Mouse (Mus musculus) embryonic facial prominence, embryonic 14.5 days (tissue): ENCODE measurements at regions not wholly inside any gene's neighbourhood (a gene's known extent, or its start where the extent isn't known, plus 50 kb on each side); places are given as distances from the start of the nearest gene placed in this dataset.
"Not testable (repeated sequence)": the region's sequence is repeated elsewhere in the genome, so short reads cannot be mapped to it uniquely, and the experiment has no call there.

Experiments
- ATAC-seq: fragments of 200-750 bp; cut with Nextera tagmentation; 2 replicates; pipeline ENCODE4 v1.8.0; 2017; ENCODE audit warnings: low read depth, moderate number of reproducible peaks, moderate TSS enrichment
- DNase-seq: peaks from one replicate; pipeline ENCODE4 v3.0.0-alpha.2; 2015; ENCODE audit warnings: low spot score
- H3K27ac ChIP-seq: fragments of 300-500 bp; sonication (generic); replicated peaks from 2 replicates; pipeline ENCODE4 v1.5.1; 2014; ENCODE audit warnings: low read depth, mild to moderate bottlenecking, low read length, moderate library complexity
- H3K27me3 ChIP-seq: fragments of 300-500 bp; sonication (generic); replicated peaks from 2 replicates; pipeline ENCODE4 v1.6.1; 2014; ENCODE audit warnings: low read length; ENCODE audit not compliant: control insufficient read depth, insufficient read depth
- H3K36me3 ChIP-seq: fragments of 300-500 bp; sonication (generic); 2 replicates; pipeline ENCODE4 v1.6.1; 2014; ENCODE audit warnings: low read length, mixed read lengths; ENCODE audit not compliant: control insufficient read depth, insufficient read depth
- H3K4me1 ChIP-seq: fragments of 300-500 bp; sonication (generic); 2 replicates; pipeline ENCODE4 v1.6.1; 2014; ENCODE audit warnings: antibody characterized with exemption, low read length; ENCODE audit not compliant: control insufficient read depth, insufficient read depth
- H3K4me2 ChIP-seq: fragments of 300-500 bp; sonication (generic); 2 replicates; pipeline ENCODE4 v1.6.1; 2014; ENCODE audit warnings: low read depth, mild to moderate bottlenecking, low read length, moderate library complexity, mixed read lengths
- H3K4me3 ChIP-seq: fragments of 300-500 bp; sonication (generic); 2 replicates; pipeline ENCODE4 v1.5.1; 2014; ENCODE audit warnings: low read depth, mild to moderate bottlenecking, low read length
- H3K9ac ChIP-seq: fragments of 300-500 bp; sonication (generic); 2 replicates; pipeline ENCODE4 v1.6.1; 2014; ENCODE audit warnings: low read depth, mild to moderate bottlenecking, low read length, moderate library complexity, mixed read lengths
- H3K9me3 ChIP-seq: fragments of 300-500 bp; sonication (generic); 2 replicates; pipeline ENCODE4 v1.6.1; 2016; ENCODE audit warnings: low read length; ENCODE audit not compliant: control insufficient read depth
- WGBS: fragments of 180-500 bp; shearing (Covaris S2); extraction: QIAGEN DNeasy Blood & Tissue Kit; methylation state at CpG from one replicate; pipeline ENCODE4 v1.1.7; 2014; 5-methylcytosine and 5-hydroxymethylcytosine counted together

DNA sequence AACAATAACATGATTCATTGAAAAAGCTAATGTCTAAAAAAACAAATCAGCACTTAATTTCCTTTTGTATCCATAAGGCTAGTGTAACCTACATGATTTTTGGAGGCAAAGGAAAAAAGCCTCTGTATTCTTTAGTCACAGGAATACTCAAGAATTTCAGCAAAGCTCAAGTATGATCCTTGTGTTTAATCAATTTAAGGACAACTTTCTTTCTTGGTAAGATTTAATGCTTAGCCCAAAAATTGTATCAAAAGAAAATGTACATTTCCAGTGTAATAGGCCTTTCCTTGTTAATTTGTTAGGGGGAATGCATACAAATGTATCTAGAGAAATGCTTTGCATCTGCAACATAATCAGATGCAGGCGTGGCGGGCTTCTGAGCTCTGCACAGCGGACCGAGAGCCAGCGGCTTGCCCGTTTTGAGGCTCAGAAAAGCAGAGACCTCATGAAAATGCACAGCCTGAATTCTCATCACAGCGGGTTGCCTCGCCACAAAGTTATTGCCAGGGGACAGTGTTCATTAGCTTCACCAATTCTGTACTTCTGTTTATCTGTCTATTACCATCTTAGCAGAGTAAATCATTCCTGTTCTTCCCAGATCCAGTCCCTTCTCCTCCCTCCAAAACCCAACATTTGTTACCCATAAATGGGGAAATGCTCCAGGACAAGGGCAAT lies 133.2 kb upstream of the Kiz start:
- Histone ChIP-seq H3K9me3 (no peaks in the 10 kb centered on the region), H3K4me3 (no peak overlapping the region), H3K9ac (no peak overlapping the region), H3K27ac (no peak overlapping the region), H3K36me3 (no peaks in the 10 kb centered on the region), H3K4me2 (no peak overlapping the region), H3K27me3 (no peaks in the 10 kb centered on the region), H3K4me1 (peaks cover 4% of the 10 kb centered on the region; the same call in 1 of the 2 replicates)
- ATAC-seq (no peak), DNase-seq (peak; percentile 59)
- WGBS = 22% methylated on average over 8 of the region's 8 CpGs

DNA sequence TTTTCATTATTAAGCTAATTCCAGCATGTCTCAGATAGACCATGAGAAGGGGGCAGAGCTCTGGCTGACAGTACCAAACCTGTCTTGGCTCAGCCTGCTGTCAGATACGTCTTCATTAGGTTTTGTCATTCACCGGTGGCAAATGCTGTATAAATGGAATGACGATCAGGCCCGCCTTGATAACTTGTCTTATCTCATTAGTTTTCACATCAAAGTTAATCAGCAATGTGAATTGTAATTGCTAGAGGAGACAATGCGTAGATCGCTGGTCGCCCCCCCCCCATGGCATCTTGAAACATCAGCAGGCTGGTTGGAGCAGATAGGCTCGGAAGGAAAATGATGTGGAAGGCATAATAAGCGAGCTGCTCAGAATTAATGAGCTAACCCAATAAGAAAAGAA lies 132.5 kb upstream of the Kiz start:
- no peaks in the 10 kb centered on the region for H3K27me3 ChIP-seq
- H3K9me3 ChIP-seq = no peaks in the 10 kb centered on the region
- DNase-seq (no peak), ATAC-seq (no peak)
- H3K4me3 ChIP-seq = no peak overlapping the region
- no peaks in the 10 kb centered on the region for H3K36me3 ChIP-seq
- no peak overlapping the region for H3K4me2 ChIP-seq
- H3K9ac ChIP-seq = no peak overlapping the region
- H3K27ac ChIP-seq = no peak overlapping the region
- H3K4me1 ChIP-seq = peaks cover 4% of the 10 kb centered on the region; the same call in 1 of the 2 replicates
- 58% methylated on average over 9 of the region's 9 CpGs for WGBS

DNA sequence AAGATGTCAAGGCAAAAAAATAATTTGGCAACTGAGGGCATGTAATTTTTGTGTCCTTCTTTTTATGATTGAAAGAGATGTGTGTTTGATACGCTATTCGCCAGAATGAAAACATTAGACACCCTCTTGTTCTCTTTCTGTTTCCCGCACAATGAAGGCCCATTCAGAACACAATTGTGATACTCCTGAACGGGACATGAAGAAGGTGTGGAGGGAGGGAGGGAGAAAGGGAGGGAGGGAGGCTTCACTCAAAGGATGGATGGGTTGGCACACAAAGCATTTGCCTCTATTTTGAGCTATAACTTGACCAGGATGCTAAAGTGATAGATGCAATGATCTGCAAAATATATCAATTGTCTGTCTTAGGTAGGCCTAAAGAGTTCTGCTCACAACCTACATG lies 132.0 kb upstream of the Kiz start:
- 79% methylated on average over 4 of the region's 4 CpGs for WGBS
- no peak overlapping the region for H3K27ac ChIP-seq

DNA sequence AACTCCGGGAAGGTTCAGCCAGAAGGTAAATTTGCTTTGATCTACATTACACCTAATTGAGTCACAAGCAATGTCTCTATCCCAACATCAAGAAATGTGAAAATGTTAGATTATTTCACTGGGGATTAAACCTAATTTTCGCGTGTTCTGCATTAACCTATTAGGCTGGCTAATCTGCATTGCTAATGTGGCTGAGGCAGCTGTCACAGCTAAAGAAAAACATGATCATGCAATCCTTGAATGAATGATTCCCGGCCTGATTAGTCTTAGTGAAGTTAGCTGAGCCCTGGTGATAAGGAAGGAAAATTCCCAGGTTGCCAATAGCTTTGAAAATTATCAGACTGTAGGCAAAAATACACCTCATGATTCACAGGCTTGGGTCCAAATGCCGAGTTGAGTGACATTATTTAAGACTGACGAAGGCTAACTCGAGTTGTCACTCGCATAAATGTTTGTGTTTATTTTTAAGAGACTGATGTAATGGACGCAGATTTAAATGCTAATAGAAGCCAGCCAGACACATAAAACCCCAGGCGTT lies 131.5 kb upstream of the Kiz start:
- Histone ChIP-seq H3K9me3 (no peaks in the 10 kb centered on the region), H3K27ac (no peak overlapping the region), H3K36me3 (no peaks in the 10 kb centered on the region), H3K4me1 (peaks cover 4% of the 10 kb centered on the region; the same call in 1 of the 2 replicates), H3K9ac (no peak overlapping the region), H3K4me2 (no peak overlapping the region), H3K4me3 (no peak overlapping the region), H3K27me3 (no peaks in the 10 kb centered on the region)
- ATAC-seq = no peak
- no peak for DNase-seq
- 59% methylated on average over 10 of the region's 10 CpGs for WGBS

More for the DNA sequence above, 132.0 kb upstream of the Kiz start:
- no peak overlapping the region for H3K9ac ChIP-seq
- no peaks in the 10 kb centered on the region for H3K36me3 ChIP-seq
- H3K9me3 ChIP-seq = no peaks in the 10 kb centered on the region
- no peaks in the 10 kb centered on the region for H3K27me3 ChIP-seq
- no peak overlapping the region for H3K4me3 ChIP-seq
- no peak for ATAC-seq
- no peak for DNase-seq
- H3K4me1 ChIP-seq = peaks cover 4% of the 10 kb centered on the region; the same call in 1 of the 2 replicates
- H3K4me2 ChIP-seq = no peak overlapping the region

DNA sequence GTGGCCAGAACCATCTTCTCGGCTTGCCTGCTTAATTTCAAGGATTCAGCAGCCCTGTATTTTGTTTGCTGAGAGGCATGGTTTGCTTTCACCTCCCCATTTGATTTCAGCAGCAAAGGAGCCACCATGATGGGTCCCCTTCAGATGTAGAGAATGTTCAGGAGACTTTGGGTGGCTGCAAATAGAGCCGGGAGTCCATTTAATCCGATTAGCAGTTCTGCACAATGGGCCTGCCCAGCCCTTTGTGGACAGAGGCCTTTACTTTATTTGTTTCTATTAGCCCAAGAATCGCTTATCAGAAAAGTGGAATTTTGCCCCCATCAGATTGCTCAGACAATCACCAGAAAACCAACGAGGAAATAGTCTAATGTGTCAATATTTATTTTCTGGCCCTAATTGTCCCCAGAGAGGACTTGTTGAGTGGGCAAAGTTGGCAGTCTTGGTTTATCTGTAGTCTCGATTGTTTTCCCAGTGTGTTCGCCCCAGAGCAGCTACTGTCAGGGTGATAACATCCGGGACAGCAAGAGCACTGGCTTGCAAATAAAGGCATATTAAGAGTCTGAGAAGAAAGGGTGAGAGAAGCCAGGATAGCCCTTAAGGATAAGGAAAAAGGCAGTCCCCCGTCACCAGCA lies 130.6 kb upstream of the Kiz start:
- H3K36me3 ChIP-seq = no peaks in the 10 kb centered on the region
- H3K4me3 ChIP-seq = no peak overlapping the region
- peaks cover 4% of the 10 kb centered on the region; the same call in 1 of the 2 replicates for H3K4me1 ChIP-seq
- WGBS = 54% methylated on average over 9 of the region's 9 CpGs
- H3K27ac ChIP-seq = no peak overlapping the region
- ATAC-seq (no peak), DNase-seq (no peak)
- no peak overlapping the region for H3K4me2 ChIP-seq
- H3K9ac ChIP-seq = no peak overlapping the region
- no peaks in the 10 kb centered on the region for H3K27me3 ChIP-seq
- no peaks in the 10 kb centered on the region for H3K9me3 ChIP-seq

DNA sequence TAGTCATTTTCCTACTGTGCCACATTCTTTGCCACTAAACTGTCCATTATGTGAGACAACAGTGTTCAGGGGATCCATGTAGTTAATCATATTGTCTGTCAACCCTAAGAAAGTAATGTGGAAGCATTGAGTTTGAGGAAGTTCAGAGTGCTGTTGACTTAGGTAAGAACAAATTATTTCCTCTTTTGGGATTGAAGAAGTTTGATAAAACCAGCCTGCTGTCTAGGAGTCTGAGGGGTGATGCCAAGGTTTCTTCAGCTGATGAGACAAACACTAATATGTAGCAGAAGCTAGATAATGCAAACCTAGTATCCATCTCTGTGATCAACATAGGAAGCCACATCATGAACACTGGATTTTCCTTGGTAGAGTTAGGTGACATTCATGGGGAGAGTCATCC lies 127.0 kb upstream of the Kiz start:
- H3K4me1 ChIP-seq = no peaks in the 10 kb centered on the region
- H3K36me3 ChIP-seq = no peaks in the 10 kb centered on the region
- H3K27ac ChIP-seq = no peak overlapping the region
- no peak overlapping the region for H3K4me3 ChIP-seq
- no peak overlapping the region for H3K9ac ChIP-seq
- H3K4me2 ChIP-seq = no peak overlapping the region
- no peaks in the 10 kb centered on the region for H3K27me3 ChIP-seq
- DNase-seq = no peak
- H3K9me3 ChIP-seq = no peaks in the 10 kb centered on the region
- ATAC-seq = no peak

DNA sequence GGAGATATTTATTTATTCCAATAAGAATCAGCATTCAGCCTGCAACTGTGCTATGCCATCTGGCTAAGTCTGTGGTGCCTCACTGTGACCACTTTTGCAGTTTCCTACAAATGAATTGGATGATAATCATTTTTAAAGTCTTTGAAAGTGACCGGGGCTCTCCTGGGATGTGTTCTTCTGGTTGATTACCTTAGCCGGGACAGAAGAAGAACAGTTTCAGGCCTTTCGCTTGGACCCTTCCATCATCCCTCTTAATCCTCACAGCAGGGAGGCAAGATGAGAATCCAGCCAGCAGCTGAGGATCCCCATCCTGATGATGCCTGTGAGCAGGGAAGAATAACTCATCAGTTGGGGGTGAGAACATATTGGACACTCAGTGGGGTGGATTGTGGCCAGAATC lies 124.6 kb upstream of the Kiz start:
- Histone ChIP-seq H3K27ac (no peak overlapping the region), H3K4me3 (no peak overlapping the region), H3K36me3 (no peaks in the 10 kb centered on the region), H3K4me1 (no peaks in the 10 kb centered on the region), H3K4me2 (no peak overlapping the region), H3K9ac (no peak overlapping the region), H3K27me3 (no peaks in the 10 kb centered on the region), H3K9me3 (no peaks in the 10 kb centered on the region)
- no peak for DNase-seq
- no peak for ATAC-seq
- WGBS = 72% methylated on average over 3 of the region's 3 CpGs

DNA sequence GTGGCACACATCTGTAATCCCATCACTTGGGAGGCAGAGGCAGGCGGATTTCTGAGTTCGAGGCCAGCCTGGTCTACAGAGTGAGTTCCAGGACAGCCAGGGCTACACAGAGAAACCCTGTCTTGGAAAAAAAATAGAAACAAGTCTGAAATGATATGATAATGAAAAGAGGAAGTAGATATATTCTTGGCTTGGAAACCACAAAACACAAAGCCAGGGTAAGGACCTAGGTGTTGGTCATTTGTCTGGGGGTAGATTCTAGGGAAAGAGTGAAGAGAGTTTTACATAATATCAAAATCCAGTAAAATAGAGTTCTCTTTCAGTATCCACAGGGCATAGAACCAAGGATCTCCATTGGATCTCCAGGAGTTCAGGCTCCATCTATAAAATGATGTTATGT lies 122.8 kb upstream of the Kiz start:
- not testable (repeated sequence) for H3K4me1 ChIP-seq, ATAC-seq, H3K9me3 ChIP-seq, H3K4me2 ChIP-seq, H3K9ac ChIP-seq, H3K27me3 ChIP-seq, DNase-seq, H3K27ac ChIP-seq, H3K4me3 ChIP-seq, H3K36me3 ChIP-seq
- 100% methylated on average over 2 of the region's 2 CpGs for whole genome bisulfite sequencing

DNA sequence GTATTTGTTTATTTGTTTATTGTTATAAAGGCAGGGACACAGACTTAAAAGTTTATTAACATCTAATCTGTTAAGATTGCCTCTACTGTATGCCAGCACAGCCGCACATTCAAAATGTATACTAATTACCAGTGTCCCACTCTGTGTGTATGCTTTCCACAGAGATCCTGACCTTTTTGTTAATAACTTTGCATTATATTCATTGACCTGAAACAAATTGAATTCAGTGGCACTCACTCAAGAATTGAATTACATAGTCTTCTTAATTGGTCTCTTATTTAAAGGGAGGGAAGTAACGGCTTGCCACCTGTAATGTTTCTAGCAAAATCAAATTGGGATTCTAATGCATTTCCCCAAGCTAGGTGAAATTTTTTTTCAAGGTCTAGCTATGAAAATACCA lies 111.3 kb upstream of the Kiz start:
- no peak for DNase-seq
- no peak overlapping the region for H3K27ac ChIP-seq
- WGBS = 80% methylated on average over 2 of the region's 2 CpGs
- H3K36me3 ChIP-seq = no peaks in the 10 kb centered on the region
- H3K27me3 ChIP-seq = no peaks in the 10 kb centered on the region
- no peak overlapping the region for H3K9ac ChIP-seq
- no peak overlapping the region for H3K4me3 ChIP-seq
- no peaks in the 10 kb centered on the region for H3K4me1 ChIP-seq
- no peaks in the 10 kb centered on the region for H3K9me3 ChIP-seq
- ATAC-seq = no peak
- no peak overlapping the region for H3K4me2 ChIP-seq
